Mouse (Mus musculus) embryonic facial prominence, embryonic 13.5 days (tissue): ENCODE results near the gene Syt7. TPM values are rescaled to one million over a fixed set of nuclear protein-coding genes. Genes with fewer than 3 reads are reported as not detected.

Experiments
- ATAC-seq: fragments of 200-750 bp; cut with Nextera tagmentation; 2 replicates; pipeline ENCODE4 v1.8.0; 2017; ENCODE audit warnings: low read depth; ENCODE audit not compliant: insufficient number of reproducible peaks, insufficient read depth, low FRiP score, low TSS enrichment
- H3K27ac ChIP-seq: fragments of 300-500 bp; sonication (generic); 2 replicates; pipeline ENCODE4 v1.5.1; 2015; ENCODE audit warnings: moderate library complexity, mild to moderate bottlenecking, inconsistent platforms
- H3K27me3 ChIP-seq: fragments of 300-500 bp; sonication (generic); 2 replicates; pipeline ENCODE4 v1.6.1; 2015; ENCODE audit warnings: mild to moderate bottlenecking, inconsistent platforms
- H3K36me3 ChIP-seq: fragments of 300-500 bp; sonication (generic); 2 replicates; pipeline ENCODE4 v1.6.1; 2015; ENCODE audit warnings: mild to moderate bottlenecking, inconsistent platforms
- H3K4me1 ChIP-seq: fragments of 300-500 bp; sonication (generic); 2 replicates; pipeline ENCODE4 v1.6.1; 2015; ENCODE audit warnings: inconsistent platforms
- H3K4me2 ChIP-seq: fragments of 300-500 bp; sonication (generic); 2 replicates; pipeline ENCODE4 v1.6.1; 2015; ENCODE audit warnings: moderate library complexity, mild to moderate bottlenecking, inconsistent platforms
- H3K4me3 ChIP-seq: fragments of 300-500 bp; sonication (generic); 2 replicates; pipeline ENCODE4 v1.5.1; 2015; ENCODE audit warnings: mild to moderate bottlenecking, inconsistent platforms
- H3K9ac ChIP-seq: fragments of 300-500 bp; sonication (generic); 2 replicates; pipeline ENCODE4 v1.6.1; 2015; ENCODE audit warnings: mild to moderate bottlenecking, inconsistent platforms
- H3K9me3 ChIP-seq: fragments of 300-500 bp; sonication (generic); 2 replicates; pipeline ENCODE4 v1.6.1; 2016; ENCODE audit warnings: inconsistent platforms
- WGBS: fragments of 180-500 bp; shearing (Covaris S2); methylation state at CpG from one replicate; pipeline ENCODE4 v1.1.7; 2015; ENCODE audit warnings: mixed read lengths; 5-methylcytosine and 5-hydroxymethylcytosine counted together
- polyA plus RNA-seq: library from polyadenylated mRNA; unstranded; fragments of >200 nt; fragmentation: Nextera tagmentation; extraction: Ambion mirVana; gene quantifications from 2 replicates; pipeline ENCODE4 v1.2.1, GENCODE M21; 2015

Gene Syt7
- polyA plus RNA-seq, 1 experiment from 2014 or later = 0.46 TPM

- H3K27ac ChIP-seq = no peak overlapping the region
- 75% methylated on average over 10 of the region's 10 CpGs for WGBS
Measured at GRCm38 (mm10) chr19:10404424-10404823, 15.5 kb downstream of the Syt7 start.

GRCm38 (mm10) chr19:10404911-10405310 is 16.0 kb downstream of the Syt7 start:
- ATAC-seq = no peak
- 66% methylated on average over 2 of the region's 2 CpGs for WGBS
- no peaks in the 10 kb centered on the region; the same call in none of the 2 replicates for H3K27me3 ChIP-seq
- no peaks in the 10 kb centered on the region for H3K9me3 ChIP-seq
- H3K27ac ChIP-seq = no peak overlapping the region
- no peak overlapping the region for H3K4me2 ChIP-seq
- H3K4me3 ChIP-seq = no peak overlapping the region
- no peaks in the 10 kb centered on the region for H3K4me1 ChIP-seq
- no peaks in the 10 kb centered on the region for H3K36me3 ChIP-seq
- H3K9ac ChIP-seq = no peak overlapping the region

More at GRCm38 (mm10) chr19:10404424-10404823, 15.5 kb downstream of the Syt7 start:
- H3K9me3 ChIP-seq = no peaks in the 10 kb centered on the region
- ATAC-seq = no peak
- H3K27me3 ChIP-seq = no peaks in the 10 kb centered on the region; the same call in none of the 2 replicates
- no peak overlapping the region for H3K4me3 ChIP-seq
- H3K4me1 ChIP-seq = no peaks in the 10 kb centered on the region
- no peak overlapping the region for H3K4me2 ChIP-seq
- no peak overlapping the region for H3K9ac ChIP-seq
- no peaks in the 10 kb centered on the region for H3K36me3 ChIP-seq

GRCm38 (mm10) chr19:10413701-10414242 is 24.9 kb downstream of the Syt7 start:
- peak overlapping the region; percentile 38 for H3K4me3 ChIP-seq

GRCm38 (mm10) chr19:10415508-10415907 is 26.6 kb downstream of the Syt7 start:
- WGBS = 69% methylated on average over 5 of the region's 5 CpGs
- peaks cover 14% of the 10 kb centered on the region for H3K4me1 ChIP-seq
- 0 out of 2 replicates have a peak, but pooled peaks cover 6% of the 10 kb centered on the region for H3K27me3 ChIP-seq
- no peak overlapping the region for H3K9ac ChIP-seq
- H3K9me3 ChIP-seq = no peaks in the 10 kb centered on the region
- no peak for ATAC-seq
- no peaks in the 10 kb centered on the region for H3K36me3 ChIP-seq
- no peak overlapping the region for H3K4me2 ChIP-seq
- no peak overlapping the region for H3K27ac ChIP-seq
- H3K4me3 ChIP-seq = no peak overlapping the region

More at GRCm38 (mm10) chr19:10413701-10414242, 24.9 kb downstream of the Syt7 start:
- H3K27me3 ChIP-seq = 0 out of 2 replicates have a peak, but pooled peaks cover 6% of the 10 kb centered on the region
- H3K4me2 ChIP-seq = peak overlapping the region; percentile 63
- H3K4me1 ChIP-seq = peaks cover 14% of the 10 kb centered on the region
- H3K9ac ChIP-seq = no peak overlapping the region
- peak; percentile 67 for ATAC-seq
- no peaks in the 10 kb centered on the region for H3K9me3 ChIP-seq
- no peaks in the 10 kb centered on the region for H3K36me3 ChIP-seq
- H3K27ac ChIP-seq = no peak overlapping the region
- 2% methylated on average over 19 of the region's 19 CpGs for WGBS

GRCm38 (mm10) chr19:10416889-10417288 is 28.0 kb downstream of the Syt7 start:
- Histone ChIP-seq H3K4me1 (peaks cover 19% of the 10 kb centered on the region), H3K36me3 (no peaks in the 10 kb centered on the region), H3K9ac (0 out of 2 replicates have a peak overlapping the region, but pooled peaks have one; percentile 16), H3K4me3 (no peak overlapping the region), H3K27me3 (peaks cover 16% of the 10 kb centered on the region), H3K27ac (no peak overlapping the region), H3K4me2 (no peak overlapping the region), H3K9me3 (no peaks in the 10 kb centered on the region)
- 53% methylated on average over 8 of the region's 8 CpGs for WGBS
- ATAC-seq = no peak

GRCm38 (mm10) chr19:10417436-10417835 is 28.5 kb downstream of the Syt7 start:
- Histone ChIP-seq H3K9ac (no peak overlapping the region), H3K4me2 (no peak overlapping the region), H3K27ac (no peak overlapping the region), H3K9me3 (no peaks in the 10 kb centered on the region), H3K4me1 (peaks cover 24% of the 10 kb centered on the region), H3K36me3 (no peaks in the 10 kb centered on the region), H3K4me3 (no peak overlapping the region), H3K27me3 (peaks cover 18% of the 10 kb centered on the region)
- 62% methylated on average over 12 of the region's 12 CpGs for WGBS
- ATAC-seq = no peak

GRCm38 (mm10) chr19:10421986-10422976 is 33.4 kb downstream of the Syt7 start:
- Histone ChIP-seq H3K36me3 (no peaks in the 10 kb centered on the region), H3K27me3 (peaks cover 50% of the 10 kb centered on the region), H3K27ac (no peak overlapping the region), H3K9ac (peak overlapping the region; percentile 59; the same call in 1 of the 2 replicates), H3K9me3 (no peaks in the 10 kb centered on the region), H3K4me3 (peak overlapping the region; percentile 40), H3K4me2 (peak overlapping the region; percentile 69), H3K4me1 (peaks cover 23% of the 10 kb centered on the region)
- 3% methylated on average over 52 of the region's 53 CpGs for WGBS
- no peak for ATAC-seq

- 53% methylated on average over 1 of the region's 1 CpGs for WGBS
Measured at GRCm38 (mm10) chr19:10424751-10425150, 35.9 kb downstream of the Syt7 start.

GRCm38 (mm10) chr19:10425484-10426270 is 36.8 kb downstream of the Syt7 start:
- Histone ChIP-seq H3K4me2 (no peak overlapping the region), H3K4me1 (peaks cover 32% of the 10 kb centered on the region), H3K27ac (no peak overlapping the region), H3K4me3 (no peak overlapping the region), H3K36me3 (no peaks in the 10 kb centered on the region), H3K9ac (no peak overlapping the region; the same call in 1 of the 2 replicates), H3K27me3 (peaks cover 50% of the 10 kb centered on the region), H3K9me3 (no peaks in the 10 kb centered on the region)
- WGBS = 41% methylated on average over 13 of the region's 13 CpGs
- ATAC-seq = no peak

More at GRCm38 (mm10) chr19:10424751-10425150, 35.9 kb downstream of the Syt7 start:
- no peak overlapping the region for H3K9ac ChIP-seq
- no peak overlapping the region for H3K4me3 ChIP-seq
- H3K27ac ChIP-seq = no peak overlapping the region
- peaks cover 50% of the 10 kb centered on the region for H3K27me3 ChIP-seq
- H3K4me1 ChIP-seq = peaks cover 26% of the 10 kb centered on the region
- no peak overlapping the region for H3K4me2 ChIP-seq
- no peaks in the 10 kb centered on the region for H3K9me3 ChIP-seq
- H3K36me3 ChIP-seq = no peaks in the 10 kb centered on the region
- no peak for ATAC-seq

- Histone ChIP-seq H3K27me3 (peaks cover 45% of the 10 kb centered on the region), H3K4me3 (no peak overlapping the region), H3K4me1 (peaks cover 37% of the 10 kb centered on the region), H3K27ac (no peak overlapping the region), H3K4me2 (no peak overlapping the region), H3K9me3 (no peaks in the 10 kb centered on the region), H3K36me3 (no peaks in the 10 kb centered on the region), H3K9ac (peak overlapping the region; percentile 2; the same call in 1 of the 2 replicates)
- ATAC-seq = 0 out of 2 replicates have a peak, but pooled peaks have one; percentile 45
- 39% methylated on average over 25 of the region's 25 CpGs for WGBS
Measured at GRCm38 (mm10) chr19:10426312-10426711, 37.4 kb downstream of the Syt7 start.

- H3K4me1 ChIP-seq = peaks cover 33% of the 10 kb centered on the region
- H3K27me3 ChIP-seq = peaks cover 40% of the 10 kb centered on the region
- no peak overlapping the region for H3K27ac ChIP-seq
- H3K4me2 ChIP-seq = no peak overlapping the region
- 28% methylated on average over 6 of the region's 6 CpGs for WGBS
- no peak for ATAC-seq
- H3K4me3 ChIP-seq = no peak overlapping the region
- H3K36me3 ChIP-seq = no peaks in the 10 kb centered on the region
- H3K9me3 ChIP-seq = no peaks in the 10 kb centered on the region
- H3K9ac ChIP-seq = no peak overlapping the region
Measured at GRCm38 (mm10) chr19:10426793-10427192, 37.9 kb downstream of the Syt7 start.
